Mouse (Mus musculus) bone marrow, adult 2 months (tissue): ENCODE measurements around the gene Sept9. TPM values are rescaled to one million over a fixed set of nuclear protein-coding genes. Genes with fewer than 3 reads are reported as not detected.

Experiments used
- H3K27ac ChIP-seq: fragments of 200-500 bp; 2 replicates; pipeline ENCODE4 v1.5.1; 2012; ENCODE audit warnings: low read depth, mild to moderate bottlenecking, control low read depth, inconsistent platforms, low read length; ENCODE audit not compliant: control insufficient read depth, poor library complexity, insufficient read depth
- H3K4me1 ChIP-seq: fragments of 200-500 bp; 2 replicates; pipeline ENCODE4 v1.6.1; 2011; ENCODE audit warnings: low read length; ENCODE audit not compliant: control insufficient read depth, insufficient read depth
- H3K4me3 ChIP-seq: fragments of 200-500 bp; replicated peaks from 2 replicates; pipeline ENCODE3; 2011; ENCODE audit warnings: mild to moderate bottlenecking, low read depth, low read length, control low read depth; ENCODE audit not compliant: control insufficient read depth
- CTCF ChIP-seq: fragments of 200-500 bp; IDR thresholded peaks from 2 replicates; pipeline ENCODE4 v1.5.1; 2011; ENCODE audit warnings: low read length, control low read depth; ENCODE audit not compliant: control insufficient read depth, insufficient read depth
- POLR2A ChIP-seq: fragments of 200-500 bp; IDR thresholded peaks from 2 replicates; pipeline ENCODE4 v1.6.1; 2011; ENCODE audit warnings: low read depth, mild to moderate bottlenecking, control low read depth, low read length, borderline replicate concordance; ENCODE audit not compliant: control insufficient read depth
- WGBS: fragments of 180-500 bp; shearing (Covaris S2); methylation state at CpG from one replicate; pipeline ENCODE4 v1.1.7; 2018; 5-methylcytosine and 5-hydroxymethylcytosine counted together
- polyA plus RNA-seq: library from polyadenylated mRNA; stranded (reverse); fragments of >200 nt; gene quantifications from 2 replicates; pipeline ENCODE4 v1.2.4, GENCODE M21; 2011; ENCODE audit warnings: low replicate concordance; ENCODE audit not compliant: missing spikeins, insufficient read depth, insufficient read length

Sept9 gene
- polyA plus RNA-seq, result 31.1 and 51.6 TPM in 2 replicates

GRCm38 (mm10) chr11:117199282-117200175, at the start of gene Sept9:
Sept9 (plus strand) TSS chr11:117199661.
- Histone ChIP-seq H3K4me3 (no peak within 1 kb of the TSS), H3K27ac (peak within 1 kb of the TSS; percentile 18; the same call in 1 of the 2 replicates), H3K4me1 (peaks cover 2% of the 10 kb centered on the region)
- no peak for TF ChIP-seq CTCF
- TF ChIP-seq POLR2A, result no peak
- 8% methylated on average over 70 of the region's 70 CpGs for WGBS

DNA sequence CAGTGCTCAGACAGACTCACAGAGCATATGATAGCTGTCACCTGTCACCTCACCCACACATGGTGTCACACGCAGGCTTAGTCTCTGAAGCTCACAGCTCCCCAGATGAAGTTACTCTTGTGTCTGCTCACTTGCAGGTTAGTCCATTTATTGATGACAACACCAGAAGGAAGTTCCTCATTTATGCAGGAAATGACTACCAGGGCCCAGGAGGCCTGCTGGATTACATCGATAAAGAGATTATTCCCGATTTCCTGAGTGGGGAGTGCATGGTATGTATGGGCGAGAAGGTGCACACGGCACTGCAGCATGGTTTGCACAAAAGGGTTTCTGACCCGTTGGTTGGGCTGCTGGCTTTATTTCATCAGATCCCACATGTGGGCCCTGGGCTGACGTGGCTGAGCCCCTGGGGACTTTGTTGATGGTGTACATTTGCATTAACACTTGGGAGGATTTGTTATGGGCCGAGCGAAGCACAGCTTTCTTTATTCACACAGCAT, 48.9 kb upstream of the Sept9 start:
- H3K27ac ChIP-seq, result no peak overlapping the region
- 46% methylated on average over 9 of the region's 9 CpGs for WGBS

GRCm38 (mm10) chr11:117151461-117151860, 48.0 kb upstream of the Sept9 start:
- TF ChIP-seq CTCF (no peak), POLR2A (no peak)
- H3K4me1 ChIP-seq, result no peaks in the 10 kb centered on the region
- 92% methylated on average over 7 of the region's 7 CpGs for WGBS
- no peak overlapping the region for H3K4me3 ChIP-seq
- H3K27ac ChIP-seq, result no peak overlapping the region

More for the DNA sequence above, 48.9 kb upstream of the Sept9 start:
- TF ChIP-seq CTCF (no peak), POLR2A (no peak)
- no peaks in the 10 kb centered on the region for H3K4me1 ChIP-seq
- no peak overlapping the region for H3K4me3 ChIP-seq

- WGBS, result 80% methylated on average over 6 of the region's 6 CpGs
- no peaks in the 10 kb centered on the region for H3K4me1 ChIP-seq
- no peak overlapping the region for H3K27ac ChIP-seq
- no peak for TF ChIP-seq CTCF
- no peak for TF ChIP-seq POLR2A
- no peak overlapping the region for H3K4me3 ChIP-seq
Measured at GRCm38 (mm10) chr11:117152541-117152940, 46.9 kb upstream of the Sept9 start.

- 81% methylated on average over 9 of the region's 9 CpGs for WGBS
- no peaks in the 10 kb centered on the region for H3K4me1 ChIP-seq
- TF ChIP-seq CTCF (no peak), POLR2A (no peak)
- no peak overlapping the region for H3K27ac ChIP-seq
- no peak overlapping the region for H3K4me3 ChIP-seq
Measured at GRCm38 (mm10) chr11:117153553-117153952, 45.9 kb upstream of the Sept9 start.

DNA sequence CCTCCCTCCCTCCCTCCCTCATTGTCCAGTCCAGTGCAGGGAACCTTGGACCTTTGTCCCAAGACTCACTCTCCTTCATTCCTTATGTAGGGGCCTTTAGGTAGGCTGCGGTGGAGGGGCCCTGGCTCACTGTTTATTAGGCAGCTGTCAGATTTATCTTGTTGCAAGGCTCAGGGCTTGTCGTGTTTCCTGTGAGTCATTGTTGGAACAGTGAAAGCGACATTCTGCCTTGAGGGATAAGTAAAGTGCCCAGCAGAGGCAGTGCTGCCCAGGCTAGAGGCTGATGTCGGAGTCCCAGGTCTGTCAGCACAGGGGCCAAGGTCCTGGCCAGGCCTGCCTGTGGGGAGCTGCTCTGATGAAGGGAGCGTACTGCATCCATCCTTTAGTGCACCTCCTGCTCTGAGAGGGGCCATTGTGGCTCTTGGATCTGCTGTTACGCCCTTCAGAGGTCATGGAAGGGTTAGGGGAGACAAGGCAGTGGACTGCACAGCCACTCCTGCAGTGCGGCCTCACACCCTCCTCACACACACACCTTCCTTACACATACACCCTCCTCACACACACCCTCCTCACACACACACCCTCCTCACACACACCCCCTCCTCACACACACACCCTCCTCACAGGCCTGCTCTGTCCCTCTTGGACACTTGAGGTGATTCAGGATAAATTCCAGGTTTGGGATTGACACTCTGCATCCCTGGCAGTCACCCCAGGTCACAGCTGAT, 45.2 kb upstream of the Sept9 start:
- H3K4me3 ChIP-seq, result no peak overlapping the region
- 77% methylated on average over 7 of the region's 7 CpGs for WGBS
- no peak for TF ChIP-seq CTCF
- TF ChIP-seq POLR2A, result no peak
- H3K27ac ChIP-seq, result no peak overlapping the region
- no peaks in the 10 kb centered on the region for H3K4me1 ChIP-seq

GRCm38 (mm10) chr11:117156725-117157124, 42.7 kb upstream of the Sept9 start:
- H3K27ac ChIP-seq, result no peak overlapping the region
- no peak overlapping the region for H3K4me3 ChIP-seq
- TF ChIP-seq CTCF, result no peak
- no peak for TF ChIP-seq POLR2A
- 92% methylated on average over 14 of the region's 15 CpGs for WGBS
- H3K4me1 ChIP-seq, result no peaks in the 10 kb centered on the region

- H3K4me1 ChIP-seq, result no peaks in the 10 kb centered on the region
- TF ChIP-seq POLR2A, result no peak
- TF ChIP-seq CTCF, result no peak
- no peak overlapping the region for H3K27ac ChIP-seq
- 89% methylated on average over 11 of the region's 11 CpGs for WGBS
- H3K4me3 ChIP-seq, result no peak overlapping the region
Measured at GRCm38 (mm10) chr11:117158343-117158742, 41.1 kb upstream of the Sept9 start.
